Mouse (Mus musculus) forebrain, embryonic 16.5 days (tissue): ENCODE results near the gene Glipr2. TPM values are rescaled to one million over a fixed set of nuclear protein-coding genes. Genes with fewer than 3 reads are reported as not detected.

ENCODE experiments used
- ATAC-seq: fragments of 200-750 bp; cut with Nextera tagmentation; 2 replicates; pipeline ENCODE4 v1.8.0; 2017; ENCODE audit warnings: mild to moderate bottlenecking, moderate library complexity
- H3K27ac ChIP-seq: fragments of 300-500 bp; sonication (generic); 2 replicates; pipeline ENCODE4 v1.5.1; 2014; ENCODE audit warnings: low read length, control low read depth
- H3K27me3 ChIP-seq: fragments of 300-500 bp; sonication (generic); replicated peaks from 2 replicates; pipeline ENCODE4 v1.6.1; 2014; ENCODE audit warnings: low read length; ENCODE audit not compliant: control insufficient read depth, insufficient read depth
- H3K36me3 ChIP-seq: fragments of 300-500 bp; sonication (generic); 2 replicates; pipeline ENCODE4 v1.6.1; 2014; ENCODE audit not compliant: control insufficient read depth, insufficient read depth
- H3K4me1 ChIP-seq: fragments of 300-500 bp; sonication (generic); replicated peaks from 2 replicates; pipeline ENCODE4 v1.6.1; 2014; ENCODE audit warnings: low read length; ENCODE audit not compliant: control insufficient read depth, insufficient read depth
- H3K4me2 ChIP-seq: fragments of 300-500 bp; sonication (generic); 2 replicates; pipeline ENCODE4 v1.6.1; 2014; ENCODE audit warnings: mild to moderate bottlenecking, low read length, control low read depth
- H3K4me3 ChIP-seq: fragments of 300-500 bp; sonication (generic); replicated peaks from 2 replicates; pipeline ENCODE4 v1.5.1; 2014; ENCODE audit warnings: mild to moderate bottlenecking, low read length, control low read depth
- H3K9ac ChIP-seq: fragments of 300-500 bp; sonication (generic); replicated peaks from 2 replicates; pipeline ENCODE4 v1.6.1; 2014; ENCODE audit warnings: low read depth, low read length, control low read depth
- H3K9me3 ChIP-seq: fragments of 300-500 bp; sonication (generic); 2 replicates; pipeline ENCODE4 v1.6.1; 2016; ENCODE audit warnings: low read length; ENCODE audit not compliant: control insufficient read depth
- WGBS: fragments of 180-500 bp; shearing (Covaris S2); extraction: QIAGEN DNeasy Blood & Tissue Kit; methylation state at CpG from one replicate; pipeline ENCODE4 v1.1.7; 2014; 5-methylcytosine and 5-hydroxymethylcytosine counted together
- polyA plus RNA-seq: library from polyadenylated mRNA; unstranded; fragments of >200 nt; fragmentation: Nextera tagmentation; extraction: Ambion mirVana; gene quantifications from 2 replicates; pipeline ENCODE4 v1.2.1, GENCODE M21; 2015

The Glipr2 gene
- polyA plus RNA-seq, 1 experiment from 2014 or later, result 27.2 TPM

DNA sequence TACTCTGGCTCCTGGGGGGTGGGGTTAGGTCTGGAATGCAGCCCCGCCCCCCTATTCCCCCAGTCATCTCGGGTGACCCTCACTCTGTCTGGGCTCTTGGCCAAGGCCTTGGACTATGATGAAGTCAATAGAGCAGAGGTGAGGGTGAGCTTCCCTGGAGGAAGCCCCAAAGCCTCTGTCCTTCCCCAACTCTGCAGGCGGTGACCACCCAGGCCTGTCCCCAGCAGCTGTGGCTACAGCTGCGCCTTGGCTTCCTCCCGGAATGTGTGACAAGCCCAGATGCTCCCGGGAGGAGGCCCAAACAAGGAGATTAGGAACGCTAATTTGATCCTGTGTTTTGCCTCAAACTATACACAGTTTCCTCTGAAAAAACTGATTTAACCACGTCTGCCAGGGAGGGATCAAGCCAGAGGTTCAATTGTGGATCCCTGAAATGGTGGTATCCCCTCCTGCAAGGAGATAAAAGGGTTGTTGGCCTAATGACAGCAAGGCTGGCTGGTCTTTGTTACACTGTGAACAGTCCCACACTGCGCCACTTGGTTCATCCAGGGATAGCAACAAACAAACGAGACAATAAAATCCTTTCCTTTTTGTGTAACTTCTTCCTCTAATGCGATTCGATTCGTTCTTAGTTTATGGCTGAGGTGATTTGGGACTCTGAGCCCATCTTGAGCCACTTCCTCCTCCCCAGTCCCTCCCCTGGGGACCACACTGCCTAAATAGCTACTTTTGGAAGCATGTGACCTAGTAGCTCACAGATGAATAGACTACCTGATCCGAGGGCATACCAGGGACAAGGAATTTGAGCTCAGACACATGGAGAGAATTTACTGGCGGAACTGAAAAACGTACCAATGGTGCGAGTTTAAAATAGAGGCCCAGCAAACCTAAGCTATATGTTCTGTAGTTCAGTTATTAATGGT is 21.6 kb downstream of the Glipr2 start:
- no peaks in the 10 kb centered on the region for H3K27me3 ChIP-seq
- H3K4me2 ChIP-seq, result no peak overlapping the region
- peak overlapping the region; percentile 26; the same call in 1 of the 2 replicates for H3K27ac ChIP-seq
- no peak overlapping the region for H3K4me3 ChIP-seq
- H3K9ac ChIP-seq, result no peak overlapping the region
- no peak for ATAC-seq
- WGBS, result 14% methylated on average over 17 of the region's 17 CpGs
- H3K4me1 ChIP-seq, result peaks cover 24% of the 10 kb centered on the region
- no peaks in the 10 kb centered on the region for H3K9me3 ChIP-seq
- no peaks in the 10 kb centered on the region for H3K36me3 ChIP-seq

DNA sequence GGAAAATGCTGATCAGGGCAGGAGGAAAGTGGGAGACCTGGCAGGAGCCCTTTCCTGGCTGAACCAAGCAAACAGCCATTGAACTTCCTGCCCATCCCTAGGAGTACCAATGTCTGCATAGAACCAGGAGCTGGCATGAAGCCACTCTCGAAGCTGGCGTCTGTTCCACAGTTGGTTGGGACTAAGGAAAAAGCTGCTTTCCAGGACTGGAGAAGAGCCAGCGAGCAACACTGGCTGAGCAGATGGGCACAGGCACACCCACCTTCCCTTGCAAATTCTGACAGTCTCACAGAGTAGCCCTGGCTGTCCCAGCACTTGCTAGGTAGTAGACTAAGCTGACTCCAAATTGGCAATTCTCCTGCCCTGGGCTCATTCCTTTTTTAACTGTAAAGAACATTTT is 22.5 kb downstream of the Glipr2 start:
- H3K9me3 ChIP-seq, result no peaks in the 10 kb centered on the region
- no peaks in the 10 kb centered on the region for H3K27me3 ChIP-seq
- ATAC-seq, result peak; percentile 68
- peak overlapping the region; percentile 39; the same call in 1 of the 2 replicates for H3K27ac ChIP-seq
- no peaks in the 10 kb centered on the region for H3K36me3 ChIP-seq
- peaks cover 24% of the 10 kb centered on the region for H3K4me1 ChIP-seq
- 27% methylated on average over 3 of the region's 3 CpGs for WGBS
- H3K4me3 ChIP-seq, result no peak overlapping the region
- H3K9ac ChIP-seq, result no peak overlapping the region
- H3K4me2 ChIP-seq, result no peak overlapping the region

DNA sequence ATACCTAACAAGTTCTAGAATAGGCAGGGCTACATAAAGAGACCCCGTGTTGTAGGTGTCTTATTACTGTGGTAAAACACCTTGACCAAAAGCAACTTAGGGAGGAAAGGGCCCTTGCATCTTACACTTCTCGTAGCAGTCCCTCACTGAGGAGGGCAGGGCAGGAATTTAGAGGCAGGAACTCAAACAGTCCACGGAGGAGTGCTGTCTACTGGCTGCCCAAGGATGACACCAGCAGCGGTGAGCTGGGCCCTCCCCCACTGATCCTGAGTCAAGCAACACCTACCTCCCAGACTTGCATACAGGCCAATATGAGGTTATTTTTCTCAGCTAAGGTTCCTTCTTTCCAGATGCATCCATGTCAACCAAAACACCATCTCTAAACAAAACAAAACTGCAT is 23.0 kb downstream of the Glipr2 start:
- Histone ChIP-seq H3K4me2 (no peak overlapping the region), H3K9ac (no peak overlapping the region), H3K4me3 (no peak overlapping the region), H3K9me3 (no peaks in the 10 kb centered on the region), H3K36me3 (no peaks in the 10 kb centered on the region), H3K27ac (peak overlapping the region; percentile 39; the same call in 1 of the 2 replicates), H3K27me3 (no peaks in the 10 kb centered on the region), H3K4me1 (peaks cover 24% of the 10 kb centered on the region)
- WGBS, result 76% methylated on average over 4 of the region's 4 CpGs
- ATAC-seq, result no peak

GRCm38 (mm10) chr4:43980846-43981245 is 23.6 kb downstream of the Glipr2 start:
- no peaks in the 10 kb centered on the region for H3K36me3 ChIP-seq
- no peak for ATAC-seq
- H3K9ac ChIP-seq, result no peak overlapping the region
- 93% methylated on average over 6 of the region's 6 CpGs for WGBS
- H3K4me3 ChIP-seq, result no peak overlapping the region
- H3K27ac ChIP-seq, result no peak overlapping the region
- no peak overlapping the region for H3K4me2 ChIP-seq
- peaks cover 24% of the 10 kb centered on the region for H3K4me1 ChIP-seq
- no peaks in the 10 kb centered on the region for H3K27me3 ChIP-seq
- H3K9me3 ChIP-seq, result no peaks in the 10 kb centered on the region

DNA sequence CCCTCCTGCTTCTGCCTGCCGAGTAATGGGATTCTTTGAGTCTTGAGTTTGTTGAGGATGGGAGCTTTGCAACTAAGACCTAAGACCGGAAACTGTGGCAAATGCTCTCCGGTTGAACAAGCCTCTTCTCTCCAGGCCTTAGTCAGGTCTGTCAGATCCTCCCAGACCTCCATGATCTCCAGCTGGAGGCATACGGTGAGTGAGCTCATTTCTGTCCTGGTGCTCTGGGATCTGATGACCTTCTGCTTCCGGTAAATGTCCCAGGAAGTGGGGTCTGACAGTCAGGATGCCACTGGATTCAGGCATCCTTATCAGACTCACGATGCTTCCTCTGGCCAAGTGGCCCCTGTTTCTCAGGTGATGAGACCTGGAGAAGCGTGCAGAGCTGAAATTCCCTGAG is 24.1 kb downstream of the Glipr2 start:
- Histone ChIP-seq H3K27ac (no peak overlapping the region), H3K9ac (no peak overlapping the region), H3K9me3 (no peaks in the 10 kb centered on the region), H3K4me1 (peaks cover 24% of the 10 kb centered on the region), H3K4me3 (no peak overlapping the region), H3K36me3 (no peaks in the 10 kb centered on the region), H3K4me2 (no peak overlapping the region), H3K27me3 (no peaks in the 10 kb centered on the region)
- ATAC-seq, result no peak
- 92% methylated on average over 7 of the region's 7 CpGs for WGBS

GRCm38 (mm10) chr4:43982053-43982732 is 25.0 kb downstream of the Glipr2 start:
- Histone ChIP-seq H3K4me3 (peak overlapping the region; percentile 31), H3K9me3 (no peaks in the 10 kb centered on the region), H3K4me1 (peaks cover 24% of the 10 kb centered on the region), H3K4me2 (peak overlapping the region; percentile 56), H3K27me3 (no peaks in the 10 kb centered on the region), H3K9ac (peak overlapping the region; percentile 55), H3K36me3 (no peaks in the 10 kb centered on the region), H3K27ac (no peak overlapping the region)
- peak; percentile 95 for ATAC-seq
- WGBS, result 2% methylated on average over 24 of the region's 24 CpGs

GRCm38 (mm10) chr4:43983181-43983580 is 26.0 kb downstream of the Glipr2 start, which contains the start of gene Ccin:
Ccin (plus strand) TSS chr4:43983483.
- H3K36me3 ChIP-seq, result no peaks in the 10 kb centered on the region
- no peak for ATAC-seq
- no peaks in the 10 kb centered on the region for H3K9me3 ChIP-seq
- H3K27me3 ChIP-seq, result no peaks in the 10 kb centered on the region
- WGBS, result 78% methylated on average over 11 of the region's 11 CpGs
- peak within 1 kb of the TSS; percentile 31 for H3K4me3 ChIP-seq
- H3K4me1 ChIP-seq, result peaks cover 24% of the 10 kb centered on the region
- H3K27ac ChIP-seq, result no peak within 1 kb of the TSS
- peak within 1 kb of the TSS; percentile 56 for H3K4me2 ChIP-seq
- peak within 1 kb of the TSS; percentile 55 for H3K9ac ChIP-seq

- Histone ChIP-seq H3K9me3 (no peaks in the 10 kb centered on the region), H3K27ac (no peak overlapping the region), H3K27me3 (no peaks in the 10 kb centered on the region), H3K4me3 (no peak overlapping the region), H3K4me2 (no peak overlapping the region), H3K9ac (no peak overlapping the region), H3K4me1 (peaks cover 19% of the 10 kb centered on the region), H3K36me3 (no peaks in the 10 kb centered on the region)
- ATAC-seq, result no peak
- WGBS, result 90% methylated on average over 22 of the region's 22 CpGs
Measured at GRCm38 (mm10) chr4:43983756-43984155, 26.6 kb downstream of the Glipr2 start.

- H3K27ac ChIP-seq, result no peak overlapping the region
- H3K4me3 ChIP-seq, result no peak overlapping the region
- H3K4me2 ChIP-seq, result no peak overlapping the region
- no peaks in the 10 kb centered on the region for H3K9me3 ChIP-seq
- no peaks in the 10 kb centered on the region for H3K36me3 ChIP-seq
- H3K27me3 ChIP-seq, result no peaks in the 10 kb centered on the region
- H3K4me1 ChIP-seq, result peaks cover 14% of the 10 kb centered on the region
- ATAC-seq, result no peak
- H3K9ac ChIP-seq, result no peak overlapping the region
- WGBS, result 95% methylated on average over 19 of the region's 19 CpGs
Measured at GRCm38 (mm10) chr4:43984326-43984725, 27.1 kb downstream of the Glipr2 start.
